Mouse (Mus musculus) heart, postnatal 0 days (tissue): ENCODE results near the gene Naa38.

ENCODE experiments used
- CTCF ChIP-seq: IDR thresholded peaks from 2 replicates; pipeline ENCODE4 v1.5.1; 2016; ENCODE audit warnings: antibody characterized with exemption, control low read depth, low read depth
- EP300 ChIP-seq: IDR thresholded peaks from 2 replicates; pipeline ENCODE4 v1.6.1; 2016; ENCODE audit warnings: antibody characterized with exemption, low read depth

GRCm38 (mm10) chr11:69414421-69415326, 19.4 kb downstream of the Naa38 start:
- TF ChIP-seq EP300 (no peak; the same call in 1 of the 2 replicates), CTCF (no peak)
